Mouse (Mus musculus) lung, embryonic 14.5 days (tissue): ENCODE results near the gene Chn1. TPM values are rescaled to one million over a fixed set of nuclear protein-coding genes. Genes with fewer than 3 reads are reported as not detected.

Experiments used
- ATAC-seq: fragments of 200-750 bp; cut with Nextera tagmentation; 2 replicates; pipeline ENCODE4 v1.8.0; 2017; ENCODE audit warnings: mild to moderate bottlenecking, moderate TSS enrichment, moderate library complexity; ENCODE audit not compliant: insufficient read depth
- DNase-seq: peaks from one replicate; pipeline ENCODE4 v3.0.0-alpha.2; 2015
- H3K27ac ChIP-seq: fragments of 300-500 bp; sonication (generic); 2 replicates; pipeline ENCODE4 v1.5.1; 2014; ENCODE audit warnings: low read depth, mild to moderate bottlenecking, moderate library complexity
- H3K27me3 ChIP-seq: fragments of 300-500 bp; sonication (generic); 2 replicates; pipeline ENCODE4 v1.6.1; 2014; ENCODE audit warnings: low read length, control low read depth; ENCODE audit not compliant: insufficient read depth
- H3K36me3 ChIP-seq: fragments of 300-500 bp; sonication (generic); 2 replicates; pipeline ENCODE4 v1.6.1; 2014; ENCODE audit warnings: control low read depth; ENCODE audit not compliant: insufficient read depth
- H3K4me1 ChIP-seq: fragments of 300-500 bp; sonication (generic); 2 replicates; pipeline ENCODE4 v1.6.1; 2014; ENCODE audit warnings: antibody characterized with exemption, control low read depth; ENCODE audit not compliant: insufficient read depth
- H3K4me2 ChIP-seq: fragments of 300-500 bp; sonication (generic); 2 replicates; pipeline ENCODE4 v1.6.1; 2014; ENCODE audit warnings: mild to moderate bottlenecking
- H3K4me3 ChIP-seq: fragments of 300-500 bp; sonication (generic); 2 replicates; pipeline ENCODE4 v1.5.1; 2014; ENCODE audit warnings: low read depth, low read length
- H3K9ac ChIP-seq: fragments of 300-500 bp; sonication (generic); 2 replicates; pipeline ENCODE4 v1.6.1; 2014
- H3K9me3 ChIP-seq: fragments of 300-500 bp; sonication (generic); 2 replicates; pipeline ENCODE4 v1.6.1; 2016; ENCODE audit warnings: low read depth, low read length, control low read depth
- CTCF ChIP-seq: IDR thresholded peaks from 2 replicates; pipeline ENCODE4 v1.5.1; 2016; ENCODE audit warnings: antibody characterized with exemption, low read depth
- WGBS: fragments of 180-500 bp; shearing (Covaris S2); extraction: QIAGEN DNeasy Blood & Tissue Kit; methylation state at CpG from one replicate; pipeline ENCODE4 v1.1.7; 2014; 5-methylcytosine and 5-hydroxymethylcytosine counted together
- polyA plus RNA-seq: library from polyadenylated mRNA; unstranded; fragments of >200 nt; fragmentation: Nextera tagmentation; extraction: Ambion mirVana; gene quantifications from 2 replicates; pipeline ENCODE4 v1.2.1, GENCODE M21; 2014

Chn1 gene
- polyA plus RNA-seq, 1 experiment from 2014 or later, result 56.4 TPM

DNA sequence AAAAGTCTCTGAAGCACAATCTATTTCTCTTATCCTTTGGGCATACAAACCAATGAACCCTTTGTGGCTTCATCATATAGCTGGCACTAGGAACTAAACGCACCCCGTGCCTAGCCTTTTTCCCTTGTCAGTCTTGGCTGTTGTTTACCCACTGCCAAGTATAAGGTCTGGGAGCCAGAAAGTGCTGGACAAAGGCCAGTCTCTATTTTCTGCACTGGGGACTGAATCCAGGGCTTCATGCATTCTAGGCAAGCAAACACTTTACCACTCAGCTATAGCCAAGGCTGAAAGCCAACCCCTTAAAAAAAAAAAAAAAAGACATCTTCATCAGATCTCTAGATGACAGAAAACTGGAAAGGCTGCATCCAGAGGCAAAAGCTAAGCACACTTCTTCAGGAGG is 15.2 kb upstream of the Chn1 start:
- Histone ChIP-seq H3K4me3 (no peak overlapping the region), H3K9ac (no peak overlapping the region), H3K36me3 (no peaks in the 10 kb centered on the region), H3K4me1 (no peaks in the 10 kb centered on the region), H3K9me3 (no peaks in the 10 kb centered on the region), H3K27ac (no peak overlapping the region), H3K27me3 (no peaks in the 10 kb centered on the region), H3K4me2 (no peak overlapping the region)
- no peak; the same call in 1 of the 2 replicates for ATAC-seq
- DNase-seq, result peak; percentile 69
- 65% methylated on average over 2 of the region's 2 CpGs for WGBS
- no peak for TF ChIP-seq CTCF

GRCm38 (mm10) chr2:73788395-73788794 is 13.2 kb upstream of the Chn1 start:
- TF ChIP-seq CTCF, result no peak
- Histone ChIP-seq H3K27ac (no peak overlapping the region), H3K4me1 (no peaks in the 10 kb centered on the region), H3K4me2 (no peak overlapping the region), H3K9ac (no peak overlapping the region), H3K4me3 (no peak overlapping the region), H3K36me3 (no peaks in the 10 kb centered on the region), H3K9me3 (no peaks in the 10 kb centered on the region), H3K27me3 (no peaks in the 10 kb centered on the region)
- no peak for ATAC-seq
- DNase-seq, result no peak
- WGBS, result 70% methylated on average over 6 of the region's 6 CpGs

DNA sequence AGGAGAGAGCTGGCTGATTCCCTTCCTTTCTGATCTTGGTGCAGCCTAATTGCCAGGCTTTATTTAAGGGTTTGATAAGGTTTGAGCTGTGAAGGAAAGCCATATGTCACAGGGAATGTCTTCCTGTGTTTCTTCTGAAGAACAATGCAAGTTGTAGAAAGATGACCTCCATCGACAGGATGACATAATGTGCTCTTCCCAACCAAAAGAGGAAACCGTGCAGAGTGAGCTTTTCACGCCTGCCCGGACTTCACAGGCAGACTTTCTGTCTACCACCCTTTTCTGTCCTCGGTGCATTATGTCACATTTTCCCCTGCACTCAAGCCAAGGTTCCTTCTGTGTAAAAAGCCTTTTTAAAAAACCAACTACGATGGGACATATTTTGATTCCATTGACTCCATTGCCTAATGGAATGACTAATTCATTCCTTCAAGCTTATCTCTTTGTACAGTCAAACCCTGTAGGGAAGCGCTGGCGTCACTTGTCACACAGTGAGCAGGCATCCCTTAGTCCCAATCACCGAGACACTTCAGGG is 7.3 kb upstream of the Chn1 start:
- TF ChIP-seq CTCF, result no peak
- peaks cover 7% of the 10 kb centered on the region for H3K27me3 ChIP-seq
- H3K4me1 ChIP-seq, result no peaks in the 10 kb centered on the region
- H3K4me2 ChIP-seq, result no peak overlapping the region; the same call in 1 of the 2 replicates
- H3K27ac ChIP-seq, result no peak overlapping the region
- no peaks in the 10 kb centered on the region for H3K36me3 ChIP-seq
- no peak overlapping the region for H3K4me3 ChIP-seq
- H3K9me3 ChIP-seq, result no peaks in the 10 kb centered on the region
- H3K9ac ChIP-seq, result no peak overlapping the region
- 34% methylated on average over 9 of the region's 9 CpGs for WGBS
- ATAC-seq (no peak), DNase-seq (peak; percentile 45)

DNA sequence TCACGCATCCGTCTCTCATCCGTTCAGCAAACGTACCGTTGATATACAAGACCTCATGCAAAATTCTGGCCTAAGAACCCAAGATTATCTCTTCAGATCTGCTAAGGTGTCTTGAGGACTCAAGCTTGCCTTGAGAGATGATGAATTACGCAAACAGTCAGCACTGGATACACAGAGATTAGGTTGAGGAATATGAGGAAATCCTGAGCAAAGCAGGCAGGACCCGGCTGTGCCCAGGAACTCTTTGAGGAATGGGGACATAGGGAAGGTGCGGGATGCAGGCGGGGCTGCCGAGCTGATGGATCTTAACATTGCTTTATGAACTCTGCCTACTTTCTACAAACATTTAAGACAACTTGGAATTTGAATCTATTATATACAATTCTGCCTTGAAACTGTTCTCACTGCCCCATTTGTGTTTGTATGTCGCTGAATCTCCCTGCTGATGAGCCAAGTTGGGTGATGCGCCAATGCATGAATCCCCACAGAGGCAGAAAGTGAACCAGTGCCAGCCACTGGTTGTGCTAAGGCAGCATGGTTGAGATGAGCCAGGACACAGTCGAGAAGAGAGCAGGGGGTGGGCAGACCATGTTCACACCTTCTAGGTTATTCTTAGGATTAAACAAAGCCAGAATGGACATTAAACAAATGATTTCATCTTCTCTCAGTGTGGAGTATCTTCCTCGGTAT is 5.3 kb upstream of the Chn1 start:
- 70% methylated on average over 14 of the region's 14 CpGs for WGBS

GRCm38 (mm10) chr2:73779796-73780195 is 4.7 kb upstream of the Chn1 start:
- DNase-seq, result peak; percentile 74
- Histone ChIP-seq H3K4me2 (no peak overlapping the region), H3K27me3 (peaks cover 20% of the 10 kb centered on the region), H3K9me3 (no peaks in the 10 kb centered on the region), H3K9ac (no peak overlapping the region), H3K4me1 (no peaks in the 10 kb centered on the region), H3K36me3 (no peaks in the 10 kb centered on the region), H3K4me3 (no peak overlapping the region), H3K27ac (no peak overlapping the region)
- no peak for TF ChIP-seq CTCF
- WGBS, result 43% methylated on average over 7 of the region's 7 CpGs
- no peak for ATAC-seq

More for the DNA sequence above, 5.3 kb upstream of the Chn1 start:
- Histone ChIP-seq H3K4me2 (no peak overlapping the region), H3K36me3 (no peaks in the 10 kb centered on the region), H3K9me3 (no peaks in the 10 kb centered on the region), H3K9ac (no peak overlapping the region), H3K4me1 (no peaks in the 10 kb centered on the region), H3K27me3 (peaks cover 20% of the 10 kb centered on the region), H3K27ac (no peak overlapping the region), H3K4me3 (no peak overlapping the region)
- no peak for ATAC-seq
- TF ChIP-seq CTCF, result no peak
- DNase-seq, result no peak

DNA sequence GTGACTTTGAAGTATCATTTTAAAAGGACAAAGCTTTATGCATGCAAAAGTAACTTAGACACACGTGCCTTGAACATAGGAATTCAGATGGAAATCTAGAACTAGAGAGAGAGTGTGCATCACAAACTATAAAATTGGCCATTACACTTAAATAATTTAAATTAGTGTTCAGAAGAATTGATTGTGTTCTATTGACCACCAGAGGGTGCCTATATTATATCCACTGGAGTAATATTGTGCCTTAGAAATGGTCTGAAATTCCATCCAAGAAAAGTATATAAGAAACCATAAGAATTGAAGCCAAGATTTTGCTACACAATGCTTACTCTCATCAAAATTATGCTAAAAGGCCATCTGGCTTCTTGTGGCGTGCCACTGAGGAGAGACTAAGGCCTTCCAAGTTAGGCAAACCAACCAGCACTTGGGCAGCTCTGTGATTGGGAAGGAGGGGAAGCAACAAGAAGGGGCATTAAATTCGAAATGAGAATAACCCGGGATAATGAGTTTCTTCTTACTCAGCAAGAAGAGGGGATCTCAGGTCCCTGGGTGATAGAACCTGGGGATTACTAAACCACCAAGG is 4.0 kb upstream of the Chn1 start:
- DNase-seq (no peak), ATAC-seq (no peak)
- WGBS, result 74% methylated on average over 4 of the region's 4 CpGs
- no peak overlapping the region for H3K27ac ChIP-seq
- H3K36me3 ChIP-seq, result no peaks in the 10 kb centered on the region
- no peak overlapping the region for H3K9ac ChIP-seq
- no peaks in the 10 kb centered on the region for H3K4me1 ChIP-seq
- TF ChIP-seq CTCF, result no peak; the same call in 1 of the 2 replicates
- H3K4me3 ChIP-seq, result no peak overlapping the region
- H3K9me3 ChIP-seq, result no peaks in the 10 kb centered on the region
- H3K27me3 ChIP-seq, result peaks cover 20% of the 10 kb centered on the region
- no peak overlapping the region for H3K4me2 ChIP-seq

DNA sequence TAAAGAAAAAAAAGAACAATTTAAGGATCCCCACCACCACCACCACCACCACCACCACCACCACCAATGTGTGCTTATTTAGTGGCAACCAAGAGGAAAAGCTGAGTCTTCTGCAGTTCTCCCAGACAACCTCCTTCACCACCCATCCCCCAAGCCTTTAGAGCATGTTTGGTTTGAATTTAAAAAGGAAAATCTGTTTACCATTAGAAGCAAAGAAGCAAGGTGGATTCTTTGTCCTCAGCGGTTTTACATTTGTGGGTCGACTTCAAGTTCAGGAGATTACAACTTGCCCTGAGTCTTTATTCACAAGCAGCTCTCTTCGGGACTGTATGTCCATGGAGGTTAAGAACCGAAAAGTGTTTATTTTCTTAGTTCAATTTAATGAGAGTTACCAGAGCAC is 1.8 kb upstream of the Chn1 start:
- DNase-seq (no peak), ATAC-seq (no peak)
- Histone ChIP-seq H3K36me3 (no peaks in the 10 kb centered on the region), H3K4me1 (no peaks in the 10 kb centered on the region), H3K4me2 (no peak overlapping the region), H3K9me3 (no peaks in the 10 kb centered on the region), H3K27me3 (peaks cover 20% of the 10 kb centered on the region), H3K9ac (no peak overlapping the region), H3K27ac (no peak overlapping the region), H3K4me3 (no peak overlapping the region)
- TF ChIP-seq CTCF, result no peak
- 19% methylated on average over 4 of the region's 4 CpGs for WGBS
